13 mouse cellular contexts compared by ENCODE assay signal in genomic region chr15:81759542-81759941, GRCm38 (mm10).
"Had no signal": no experiment of that assay in that cellular context is flagged by ENCODE, and none has a peak within 500 bp of the region (broad histone marks: within the 10 kb centered on the region; RNA-seq: fewer than 3 reads in every experiment).

No protein-coding gene starts in this region.

- H3K27me3 ChIP-seq: limb, embryonic 13.5 days; neural tube, embryonic 12.5 days had no signal

- ATAC-seq: hindbrain, postnatal 0 days had no signal

- DNase-seq: kidney, adult 8-10 months; kidney, postnatal 10 days; kidney, postnatal 4 days; left cerebral cortex, postnatal 4 days; lung, adult 18-20 months; midbrain, embryonic 14.5 days; thymus, postnatal 36 days had no signal

- H3K4me2 ChIP-seq: limb, embryonic 13.5 days; neural tube, embryonic 12.5 days had no signal

- H3K9ac ChIP-seq: limb, embryonic 13.5 days; neural tube, embryonic 12.5 days had no signal

- H3K4me1 ChIP-seq: midbrain, embryonic 10.5 days; neural tube, embryonic 12.5 days had no signal

- H3K4me3 ChIP-seq: limb, embryonic 13.5 days; midbrain, embryonic 10.5 days; myocyte; neural tube, embryonic 12.5 days had no signal

- H3K27ac ChIP-seq: hindbrain, postnatal 0 days; limb, embryonic 13.5 days; midbrain, embryonic 10.5 days; neural tube, embryonic 12.5 days; stomach, postnatal 0 days had no signal

- H3K9me3 ChIP-seq: limb, embryonic 13.5 days had no signal
